Mouse (Mus musculus): ENCODE results near the gene Syt9. TPM values are rescaled to one million over a fixed set of nuclear protein-coding genes. Genes with fewer than 3 reads are reported as not detected.
"Not testable (repeated sequence)": the region's sequence is repeated elsewhere in the genome, so short reads cannot be mapped to it uniquely, and the experiment has no call there.

The Syt9 gene
- polyA plus RNA-seq, 1 experiment from 2014 or later = 1.5 TPM

DNA sequence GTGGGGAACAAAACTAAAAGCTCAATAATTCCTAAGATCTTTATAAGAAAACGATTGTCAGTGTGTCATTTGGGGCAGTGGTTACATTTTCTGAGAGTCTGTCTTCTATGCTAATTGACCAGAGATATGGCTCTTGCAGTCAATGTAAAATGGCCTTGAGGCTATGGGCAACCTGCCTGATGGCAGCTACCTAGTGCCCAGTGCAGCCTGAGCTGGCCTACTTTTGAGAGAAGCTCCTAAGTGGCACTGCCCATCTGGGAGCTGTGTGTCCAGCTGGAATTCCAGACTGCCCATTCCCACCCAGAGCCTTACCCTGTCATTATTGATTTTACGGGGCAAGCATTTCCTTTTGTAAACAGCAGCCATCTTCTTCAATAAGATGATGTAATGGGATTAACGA, 94.6 kb downstream of the Syt9 start:
- Histone ChIP-seq H3K4me2 (no peak overlapping the region), H3K36me3 (no peaks in the 10 kb centered on the region), H3K9ac (no peak overlapping the region), H3K9me3 (no peaks in the 10 kb centered on the region), H3K4me1 (no peaks in the 10 kb centered on the region), H3K4me3 (no peak overlapping the region), H3K27me3 (no peaks in the 10 kb centered on the region), H3K27ac (no peak overlapping the region)
- 66% methylated on average over 3 of the region's 3 CpGs for WGBS
- ATAC-seq (ENCODE audit: borderline replicate concordance, extremely low read depth, low FRiP score, low TSS enrichment) = no peak

DNA sequence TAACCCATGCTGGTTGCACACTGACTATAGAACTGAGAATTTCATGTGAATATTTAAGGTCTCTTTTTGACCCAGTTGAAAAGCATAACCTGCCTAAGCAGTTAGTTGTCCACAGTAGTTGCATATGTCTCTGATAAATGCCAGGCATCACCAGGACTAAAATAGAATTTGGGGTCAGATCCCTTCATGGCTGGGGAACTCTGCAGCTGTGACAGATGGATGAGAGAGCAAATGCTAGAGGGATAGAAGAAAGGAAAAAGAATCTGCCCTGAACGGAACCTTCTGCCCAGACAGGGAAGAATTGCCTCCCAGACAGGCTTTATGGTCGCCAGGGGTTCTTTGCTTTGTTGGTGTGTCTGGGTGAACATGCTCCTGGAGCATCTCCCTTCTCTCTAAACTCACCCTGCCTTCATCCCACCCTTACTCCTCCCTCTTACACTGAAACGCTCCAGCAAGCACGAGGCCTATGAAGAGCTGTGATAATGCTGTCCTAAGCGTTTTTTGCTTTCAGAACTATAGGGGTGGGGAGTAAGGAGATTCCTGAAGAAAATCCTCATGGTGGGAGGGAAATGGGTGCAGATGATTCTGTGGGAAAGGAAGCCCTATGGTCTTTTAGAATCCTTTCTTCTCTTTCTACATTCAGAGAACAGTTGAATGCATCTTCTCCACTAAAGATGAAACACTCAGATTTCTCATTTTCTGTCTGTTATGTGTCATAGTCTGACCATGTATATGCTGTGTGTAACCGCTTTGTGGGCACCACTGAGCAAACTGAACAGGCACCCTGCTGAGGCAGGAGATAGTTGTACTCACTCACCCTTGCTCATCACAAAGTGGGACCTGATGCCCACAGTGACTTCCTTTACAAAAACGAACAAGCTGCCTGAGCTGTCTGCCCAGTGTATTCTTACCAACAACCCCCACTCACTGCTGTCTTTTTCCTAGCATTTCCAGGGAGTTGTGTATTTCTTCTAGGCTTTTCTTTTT, 108.7 kb downstream of the Syt9 start:
- H3K4me2 ChIP-seq = no peak overlapping the region
- no peak overlapping the region for H3K9ac ChIP-seq
- 48% methylated on average over 7 of the region's 7 CpGs for WGBS
- no peaks in the 10 kb centered on the region for H3K9me3 ChIP-seq
- no peaks in the 10 kb centered on the region for H3K4me1 ChIP-seq
- H3K27ac ChIP-seq = no peak overlapping the region
- no peaks in the 10 kb centered on the region for H3K36me3 ChIP-seq
- no peaks in the 10 kb centered on the region for H3K27me3 ChIP-seq
- no peak overlapping the region for H3K4me3 ChIP-seq
- ATAC-seq (ENCODE audit: borderline replicate concordance, extremely low read depth, low FRiP score, low TSS enrichment) = no peak

DNA sequence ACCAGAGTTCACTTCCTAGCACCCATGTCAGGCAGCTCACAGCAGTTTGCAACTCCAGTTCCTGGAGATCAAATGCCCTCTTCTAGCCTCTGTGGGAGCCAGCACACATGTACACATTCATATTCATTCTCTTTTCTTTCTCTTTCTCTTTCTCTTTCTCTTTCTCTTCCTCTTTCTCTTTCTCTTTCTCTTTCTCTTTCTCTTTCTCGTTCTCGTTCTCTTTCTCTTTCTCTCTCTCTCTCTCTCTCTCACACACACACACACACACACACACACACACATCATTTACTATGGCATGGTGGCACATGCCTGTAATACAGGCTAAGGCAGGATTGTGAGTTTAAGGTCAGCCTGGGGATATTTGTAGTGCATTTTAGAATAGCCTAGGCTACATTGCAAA, 115.2 kb downstream of the Syt9 start:
- not testable (repeated sequence) for H3K9me3 ChIP-seq; H3K36me3 ChIP-seq; H3K4me2 ChIP-seq; H3K27me3 ChIP-seq; H3K4me3 ChIP-seq; H3K4me1 ChIP-seq; H3K9ac ChIP-seq; H3K27ac ChIP-seq; ATAC-seq (ENCODE audit: borderline replicate concordance, extremely low read depth, low FRiP score, low TSS enrichment)
- 58% methylated on average over 2 of the region's 2 CpGs for WGBS

DNA sequence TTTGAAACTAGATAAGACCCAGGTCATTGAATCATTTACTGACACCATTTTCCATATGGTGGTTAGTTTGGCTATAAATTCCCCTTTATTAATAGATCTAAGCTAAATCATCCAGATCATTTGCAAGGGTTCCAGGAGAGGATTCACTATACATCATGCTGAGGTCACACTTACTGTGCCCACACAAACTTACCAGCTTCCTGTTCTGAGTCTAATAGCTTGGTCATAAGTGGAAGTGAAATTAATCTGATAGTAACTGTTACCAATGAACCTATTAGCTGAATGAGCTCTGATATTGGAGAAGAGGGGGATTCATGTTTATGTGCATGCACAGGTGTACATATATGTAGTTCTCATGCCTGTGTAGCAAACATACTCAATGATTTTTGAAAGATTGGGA, 124.9 kb downstream of the Syt9 start:
- Histone ChIP-seq H3K27me3 (no peaks in the 10 kb centered on the region), H3K9me3 (no peaks in the 10 kb centered on the region), H3K36me3 (no peaks in the 10 kb centered on the region), H3K4me2 (no peak overlapping the region), H3K4me1 (no peaks in the 10 kb centered on the region), H3K4me3 (no peak overlapping the region), H3K27ac (no peak overlapping the region), H3K9ac (no peak overlapping the region)
- ATAC-seq (ENCODE audit: borderline replicate concordance, extremely low read depth, low FRiP score, low TSS enrichment) = no peak

DNA sequence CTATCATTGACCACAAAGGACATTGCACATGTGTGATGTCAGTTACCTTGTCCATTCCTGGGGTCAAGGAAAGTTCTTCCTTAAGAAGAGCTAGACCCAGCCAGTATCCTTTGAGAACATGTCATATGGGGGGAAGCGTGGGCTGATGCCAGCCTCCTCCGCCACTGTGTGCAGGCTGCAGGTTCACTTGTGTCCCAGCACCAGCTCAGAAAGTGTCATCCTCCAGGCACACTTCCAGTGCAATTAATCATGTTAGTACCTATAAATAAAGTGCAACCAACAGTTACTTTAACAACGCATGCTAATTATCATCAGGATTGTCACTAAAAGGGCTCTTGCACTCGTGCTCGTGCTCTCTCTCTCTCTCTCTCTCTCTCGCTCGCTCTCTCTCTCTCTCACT, 126.4 kb downstream of the Syt9 start:
- H3K27ac ChIP-seq = no peak overlapping the region
- 73% methylated on average over 7 of the region's 7 CpGs for WGBS
- H3K9me3 ChIP-seq = no peaks in the 10 kb centered on the region
- H3K36me3 ChIP-seq = no peaks in the 10 kb centered on the region
- H3K9ac ChIP-seq = no peak overlapping the region
- H3K27me3 ChIP-seq = no peaks in the 10 kb centered on the region
- no peak for ATAC-seq (ENCODE audit: borderline replicate concordance, extremely low read depth, low FRiP score, low TSS enrichment)
- no peak overlapping the region for H3K4me2 ChIP-seq
- no peaks in the 10 kb centered on the region for H3K4me1 ChIP-seq
- H3K4me3 ChIP-seq = no peak overlapping the region

DNA sequence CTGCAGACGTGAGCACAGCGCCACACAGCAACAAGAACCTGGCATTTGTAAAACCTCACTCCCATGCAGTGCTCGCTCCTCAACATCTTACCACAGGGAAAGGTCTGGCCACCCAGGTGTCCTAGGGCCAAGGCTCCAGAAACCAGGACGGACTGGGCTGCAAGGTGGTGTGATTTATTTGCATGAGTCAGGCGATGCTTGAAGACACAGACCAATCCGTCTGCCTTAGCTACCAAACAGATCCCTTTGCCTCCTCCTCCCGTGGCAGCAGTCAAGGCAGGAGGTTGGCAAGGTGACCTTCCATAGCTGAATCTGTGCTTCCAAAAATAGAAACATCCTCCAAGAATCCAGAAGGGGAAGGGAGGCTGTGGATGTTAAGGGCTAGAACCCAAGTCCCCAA, 130.1 kb downstream of the Syt9 start:
- Histone ChIP-seq H3K27ac (no peak overlapping the region), H3K27me3 (no peaks in the 10 kb centered on the region), H3K4me1 (no peaks in the 10 kb centered on the region), H3K4me2 (no peak overlapping the region), H3K9ac (no peak overlapping the region), H3K9me3 (no peaks in the 10 kb centered on the region), H3K4me3 (no peak overlapping the region), H3K36me3 (no peaks in the 10 kb centered on the region)
- no peak for ATAC-seq (ENCODE audit: borderline replicate concordance, extremely low read depth, low FRiP score, low TSS enrichment)
- 63% methylated on average over 7 of the region's 7 CpGs for WGBS

DNA sequence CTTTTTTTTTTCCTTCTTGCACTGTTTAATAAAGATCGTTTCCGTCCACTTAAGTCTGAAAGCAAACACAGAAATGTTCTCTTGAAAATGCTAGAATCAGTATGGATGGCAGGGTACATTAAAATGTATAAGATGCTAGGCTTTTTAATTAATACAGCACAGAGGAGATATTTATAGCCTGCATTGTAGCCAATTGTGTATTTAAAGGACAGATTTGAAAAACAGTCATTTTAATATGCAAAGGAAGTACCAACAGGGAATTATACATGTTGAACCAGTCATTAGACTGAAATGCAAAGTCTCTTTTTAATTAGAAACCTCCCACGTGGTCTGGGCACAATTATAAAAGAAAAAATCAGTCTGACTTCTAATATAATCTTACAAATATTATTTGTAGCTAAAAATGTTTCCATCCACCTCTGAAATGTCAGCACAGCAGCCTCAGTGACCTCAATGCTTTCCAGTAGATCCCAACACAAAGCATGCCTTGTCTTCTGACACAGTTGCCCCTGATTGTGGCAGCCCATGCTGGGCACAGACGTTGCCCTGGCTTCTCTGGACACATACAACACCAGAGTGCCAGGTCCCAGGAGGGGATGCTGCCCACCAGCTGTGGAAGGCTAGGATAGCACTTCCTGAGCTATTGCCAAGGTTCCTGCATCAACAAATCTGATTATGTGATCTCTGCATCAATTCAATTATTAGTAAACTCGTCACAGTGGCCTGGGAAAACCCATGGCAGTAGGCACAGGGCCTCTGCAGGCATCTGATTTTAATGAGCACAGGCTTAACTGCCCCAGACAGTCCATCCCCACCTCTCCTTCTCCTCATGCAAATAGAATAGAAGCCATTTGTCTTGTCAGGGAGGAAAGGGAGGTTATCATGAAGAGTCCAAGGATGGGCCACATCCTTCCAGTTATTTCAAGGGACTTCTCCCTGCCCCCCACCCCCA, 134.5 kb downstream of the Syt9 start:
- WGBS = 42% methylated on average over 5 of the region's 5 CpGs
- no peaks in the 10 kb centered on the region for H3K27me3 ChIP-seq
- H3K4me1 ChIP-seq = no peaks in the 10 kb centered on the region
- H3K9ac ChIP-seq = no peak overlapping the region
- H3K4me3 ChIP-seq = no peak overlapping the region
- no peak overlapping the region for H3K4me2 ChIP-seq
- no peak for ATAC-seq (ENCODE audit: borderline replicate concordance, extremely low read depth, low FRiP score, low TSS enrichment)
- H3K36me3 ChIP-seq = no peaks in the 10 kb centered on the region
- no peak overlapping the region for H3K27ac ChIP-seq
- H3K9me3 ChIP-seq = no peaks in the 10 kb centered on the region

DNA sequence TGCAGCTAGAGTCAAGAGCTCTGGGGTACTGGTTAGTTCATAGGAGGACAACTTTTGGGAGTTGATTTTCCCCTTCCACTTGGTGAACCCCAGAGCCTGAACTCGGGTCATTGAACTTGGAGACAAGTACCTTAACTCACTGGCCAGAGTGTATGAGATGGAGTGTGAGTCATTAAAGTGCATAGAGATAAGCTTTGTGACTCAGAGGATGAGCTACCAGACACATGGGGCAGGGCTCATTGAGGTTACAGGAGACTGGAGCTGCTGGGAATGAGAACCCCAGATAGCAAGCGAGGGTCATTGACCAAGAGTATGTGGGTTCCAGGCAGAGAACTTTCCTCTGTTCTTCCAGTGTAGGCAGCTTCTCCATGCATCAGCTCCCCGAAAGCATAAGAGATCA, 137.4 kb downstream of the Syt9 start:
- Histone ChIP-seq H3K4me3 (no peak overlapping the region), H3K27me3 (no peaks in the 10 kb centered on the region), H3K9me3 (no peaks in the 10 kb centered on the region), H3K4me2 (no peak overlapping the region), H3K27ac (no peak overlapping the region), H3K36me3 (no peaks in the 10 kb centered on the region), H3K9ac (no peak overlapping the region), H3K4me1 (no peaks in the 10 kb centered on the region)
- ATAC-seq (ENCODE audit: borderline replicate concordance, extremely low read depth, low FRiP score, low TSS enrichment) = no peak
- 77% methylated on average over 3 of the region's 3 CpGs for WGBS

DNA sequence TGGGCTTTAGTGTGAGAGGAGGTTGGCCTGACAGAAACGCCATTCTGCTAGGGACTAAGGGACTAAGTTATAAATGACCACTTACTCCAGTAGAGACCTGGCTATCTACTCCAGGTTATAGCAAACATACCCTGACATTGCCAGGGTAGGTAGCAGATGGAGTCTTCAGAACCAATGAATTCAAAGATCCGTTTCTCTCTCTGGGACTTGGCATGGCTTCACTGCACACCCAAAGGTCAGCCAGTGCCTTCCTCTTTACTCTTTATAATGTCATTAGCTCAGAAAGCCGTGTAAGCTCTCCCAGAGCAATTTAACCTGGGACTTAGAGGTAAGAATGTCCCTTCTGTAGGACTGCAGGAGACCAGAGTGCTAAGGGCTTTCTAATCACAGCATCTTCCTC, 139.2 kb downstream of the Syt9 start:
- Histone ChIP-seq H3K27ac (no peak overlapping the region), H3K27me3 (no peaks in the 10 kb centered on the region), H3K36me3 (no peaks in the 10 kb centered on the region), H3K4me2 (no peak overlapping the region), H3K4me1 (no peaks in the 10 kb centered on the region), H3K9me3 (no peaks in the 10 kb centered on the region), H3K9ac (no peak overlapping the region), H3K4me3 (no peak overlapping the region)
- no peak for ATAC-seq (ENCODE audit: borderline replicate concordance, extremely low read depth, low FRiP score, low TSS enrichment)
- WGBS = 51% methylated on average over 3 of the region's 3 CpGs

DNA sequence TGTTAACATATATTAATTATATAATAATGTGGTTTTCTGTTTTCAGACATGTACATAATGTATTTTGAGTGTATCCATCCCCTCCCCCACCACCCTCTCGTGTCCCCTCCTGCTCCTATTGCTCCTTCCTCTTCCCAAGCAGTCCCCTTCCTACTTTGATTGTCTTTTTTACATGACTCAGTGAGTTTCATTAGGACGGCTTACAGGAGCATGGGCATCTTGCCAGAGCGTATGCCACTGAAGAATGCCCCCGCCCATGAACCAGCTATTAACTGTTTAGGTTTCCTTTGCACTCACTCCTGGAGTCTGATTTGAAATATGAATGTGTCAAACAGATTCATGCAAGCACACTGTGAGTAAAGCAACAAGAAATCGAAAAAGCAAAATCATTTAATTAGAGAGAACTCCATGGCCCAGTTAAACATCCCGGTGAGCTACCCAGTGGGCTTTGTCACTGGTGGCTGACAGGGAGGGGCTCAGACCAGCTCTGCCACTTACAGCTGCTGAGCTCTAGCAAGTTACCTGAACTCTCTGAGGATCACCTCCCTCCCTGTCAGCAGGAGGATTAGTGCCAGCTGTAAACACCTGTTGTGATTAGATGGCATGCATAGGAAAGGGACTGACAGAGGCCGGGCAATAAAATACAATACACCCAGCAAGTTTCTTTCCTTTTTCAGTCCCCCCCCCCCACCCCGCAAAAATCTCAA, 146.3 kb downstream of the Syt9 start:
- Histone ChIP-seq H3K4me2 (no peak overlapping the region), H3K9me3 (no peaks in the 10 kb centered on the region), H3K27me3 (no peaks in the 10 kb centered on the region), H3K27ac (no peak overlapping the region), H3K36me3 (no peaks in the 10 kb centered on the region), H3K4me3 (no peak overlapping the region), H3K9ac (no peak overlapping the region), H3K4me1 (peaks cover 6% of the 10 kb centered on the region; the same call in 1 of the 2 replicates)
- 31% methylated on average over 8 of the region's 8 CpGs for WGBS
- ATAC-seq (ENCODE audit: borderline replicate concordance, extremely low read depth, low FRiP score, low TSS enrichment) = no peak

DNA sequence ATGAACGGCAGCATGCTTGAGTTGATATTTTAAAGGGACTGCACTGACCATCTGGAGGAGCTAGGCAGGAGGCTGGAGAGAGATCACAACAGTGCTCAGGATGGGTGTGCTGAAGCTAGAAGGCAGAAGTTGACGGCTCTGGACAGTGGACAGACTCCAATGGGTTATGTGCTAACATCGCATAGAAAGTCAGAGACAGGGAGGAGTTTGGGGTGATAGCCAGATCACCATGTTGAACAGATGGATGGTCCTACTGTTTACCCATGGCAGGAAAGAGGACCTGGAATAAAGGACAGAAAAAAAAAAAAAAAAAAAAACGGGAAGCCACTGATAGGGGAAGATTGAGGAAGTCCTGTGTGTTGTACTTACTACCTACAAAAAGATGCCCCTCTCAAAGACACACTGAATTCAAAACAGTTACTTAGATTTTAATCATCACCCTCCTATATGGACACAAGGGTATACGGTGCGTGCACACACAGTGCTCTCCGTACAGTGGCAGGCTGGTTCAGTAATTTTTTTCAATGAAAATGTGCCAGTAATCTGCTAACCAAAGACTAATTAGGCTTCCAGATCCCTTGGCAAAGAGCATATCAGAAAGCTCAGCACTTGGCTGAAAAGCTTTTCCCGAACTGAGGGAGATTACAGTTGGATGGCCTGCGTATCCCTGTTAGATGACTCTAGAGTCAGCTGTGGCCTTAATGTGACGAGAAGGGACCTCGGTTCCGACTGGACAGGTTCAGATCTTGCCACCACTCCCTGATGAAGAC, 148.9 kb downstream of the Syt9 start:
- peaks cover 6% of the 10 kb centered on the region; the same call in 1 of the 2 replicates for H3K4me1 ChIP-seq
- H3K4me2 ChIP-seq = no peak overlapping the region
- no peaks in the 10 kb centered on the region for H3K27me3 ChIP-seq
- no peak overlapping the region for H3K4me3 ChIP-seq
- 82% methylated on average over 12 of the region's 12 CpGs for WGBS
- no peak for ATAC-seq (ENCODE audit: borderline replicate concordance, extremely low read depth, low FRiP score, low TSS enrichment)
- no peak overlapping the region for H3K9ac ChIP-seq
- H3K9me3 ChIP-seq = no peaks in the 10 kb centered on the region
- no peaks in the 10 kb centered on the region for H3K36me3 ChIP-seq
- no peak overlapping the region for H3K27ac ChIP-seq
